Mouse (Mus musculus): Measurements from ENCODE around the gene Rab3d. TPM values are rescaled to one million over a fixed set of nuclear protein-coding genes. Genes with fewer than 3 reads are reported as not detected.

The Rab3d gene
- polyA plus RNA-seq, 1 experiment from 2014 or later, result 9.2 TPM

DNA sequence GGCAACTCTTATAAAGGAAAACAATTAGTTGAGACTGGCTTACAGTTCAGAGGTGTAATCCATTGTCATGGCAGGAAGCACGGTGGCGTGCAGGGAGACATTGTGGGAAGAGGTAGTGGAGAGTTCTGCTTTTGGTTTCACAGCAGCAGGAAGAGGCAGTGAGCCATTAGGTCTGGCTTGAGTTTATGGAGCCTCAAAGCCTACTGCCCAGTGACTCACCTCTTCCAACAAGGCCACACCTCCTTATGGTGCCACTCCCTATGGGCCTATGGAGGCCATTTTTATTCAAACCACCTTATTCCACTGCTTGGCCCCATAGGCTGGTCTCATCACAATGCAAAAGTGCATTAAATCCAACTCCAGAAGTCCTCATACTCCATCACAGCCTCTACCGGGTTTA lies 58.4 kb downstream of the Rab3d start:
- 81% methylated on average over 3 of the region's 3 CpGs for WGBS
- Histone ChIP-seq H3K27me3 (replicated peaks) (no peaks in the 10 kb centered on the region), H3K4me1 (peaks cover 9% of the 10 kb centered on the region; the same call in 1 of the 2 replicates), H3K4me2 (no peak overlapping the region), H3K36me3 (no peaks in the 10 kb centered on the region), H3K9ac (no peak overlapping the region), H3K9me3 (peaks cover 6% of the 10 kb centered on the region; the same call in 1 of the 2 replicates), H3K4me3 (no peak overlapping the region), H3K27ac (replicated peaks) (no peak overlapping the region)
- ATAC-seq (ENCODE audit: extremely low read depth, insufficient number of reproducible peaks, low FRiP score, low TSS enrichment), result no peak

- peaks cover 6% of the 10 kb centered on the region; the same call in 1 of the 2 replicates for H3K9me3 ChIP-seq
- no peak overlapping the region for H3K4me2 ChIP-seq
- H3K27me3 ChIP-seq (replicated peaks), result no peaks in the 10 kb centered on the region
- no peaks in the 10 kb centered on the region for H3K36me3 ChIP-seq
- no peak overlapping the region for H3K9ac ChIP-seq
- 48% methylated on average over 6 of the region's 6 CpGs for WGBS
- H3K27ac ChIP-seq (replicated peaks), result peak overlapping the region; percentile 80
- H3K4me1 ChIP-seq, result peaks cover 9% of the 10 kb centered on the region; the same call in 1 of the 2 replicates
- peak; percentile 59; the same call in 1 of the 2 replicates for ATAC-seq (ENCODE audit: extremely low read depth, insufficient number of reproducible peaks, low FRiP score, low TSS enrichment)
- H3K4me3 ChIP-seq, result no peak overlapping the region
Measured at GRCm38 (mm10) chr9:21858084-21858483, 59.9 kb downstream of the Rab3d start.

DNA sequence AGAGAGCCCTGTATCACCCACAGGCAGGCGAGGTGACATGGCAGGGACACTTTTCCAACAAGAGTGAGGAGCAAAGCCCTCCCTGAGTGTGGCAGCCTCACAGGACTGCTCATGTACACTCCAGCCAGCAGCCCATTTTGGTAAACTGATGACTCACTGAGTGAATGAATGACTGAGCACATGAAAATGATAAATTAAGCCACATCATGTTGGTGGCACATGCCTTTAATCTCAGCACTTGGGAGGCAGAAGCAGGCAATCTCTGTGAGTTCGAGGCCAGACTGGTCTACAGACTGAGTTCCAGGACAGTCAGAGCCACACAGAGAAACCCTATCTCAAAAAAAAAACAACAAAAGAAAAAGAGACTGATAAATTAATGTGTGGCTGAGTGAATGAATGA lies 60.5 kb downstream of the Rab3d start:
- H3K9me3 ChIP-seq, result peaks cover 6% of the 10 kb centered on the region; the same call in 1 of the 2 replicates
- H3K27me3 ChIP-seq (replicated peaks), result no peaks in the 10 kb centered on the region
- H3K9ac ChIP-seq, result no peak overlapping the region
- H3K4me3 ChIP-seq, result no peak overlapping the region
- WGBS, result 47% methylated on average over 2 of the region's 2 CpGs
- no peak overlapping the region for H3K4me2 ChIP-seq
- H3K4me1 ChIP-seq, result peaks cover 13% of the 10 kb centered on the region; the same call in 1 of the 2 replicates
- peak overlapping the region; percentile 80 for H3K27ac ChIP-seq (replicated peaks)
- H3K36me3 ChIP-seq, result no peaks in the 10 kb centered on the region
- no peak for ATAC-seq (ENCODE audit: extremely low read depth, insufficient number of reproducible peaks, low FRiP score, low TSS enrichment)

Other genes with a start within 250 kb of the Rab3d start
- gene Ldlr, start 194.7 kb downstream of the Rab3d start, polyA plus RNA-seq (2015; fragmentation: Nextera tagmentation; extraction: Ambion mirVana), result 18.9 and 20.4 TPM in 2 replicates
- gene Spc24, start 157.9 kb downstream of the Rab3d start, polyA plus RNA-seq (2015; fragmentation: Nextera tagmentation; extraction: Ambion mirVana), result 84.8 and 96.7 TPM in 2 replicates
- 16.0 and 16.9 TPM in 2 replicates for gene Kank2, start 119.4 kb downstream of the Rab3d start, polyA plus RNA-seq (2015; fragmentation: Nextera tagmentation; extraction: Ambion mirVana)
- 1.6 and 2.3 TPM in 2 replicates for gene Angptl8, start 82.7 kb downstream of the Rab3d start, polyA plus RNA-seq (2015; fragmentation: Nextera tagmentation; extraction: Ambion mirVana)
- gene Dock6, start 65.6 kb downstream of the Rab3d start, polyA plus RNA-seq (2015; fragmentation: Nextera tagmentation; extraction: Ambion mirVana), result 48.4 and 50.3 TPM in 2 replicates
- gene Ccdc159, start 9.3 kb upstream of the Rab3d start, polyA plus RNA-seq (2015; fragmentation: Nextera tagmentation; extraction: Ambion mirVana), result 2.6 and 3.2 TPM in 2 replicates
- gene Tmem205, start 9.4 kb upstream of the Rab3d start, polyA plus RNA-seq (2015; fragmentation: Nextera tagmentation; extraction: Ambion mirVana), result 41.5 and 47.8 TPM in 2 replicates
- 5.1 and 5.2 TPM in 2 replicates for gene Plppr2, start 18.8 kb upstream of the Rab3d start, polyA plus RNA-seq (2015; fragmentation: Nextera tagmentation; extraction: Ambion mirVana)
- 5.1 and 5.7 TPM in 2 replicates for gene Swsap1, start 37.6 kb upstream of the Rab3d start, polyA plus RNA-seq (2015; fragmentation: Nextera tagmentation; extraction: Ambion mirVana)
- gene Epor, start 45.3 kb upstream of the Rab3d start, polyA plus RNA-seq (2015; fragmentation: Nextera tagmentation; extraction: Ambion mirVana), result 7.3 and 8.5 TPM in 2 replicates
- 0.68 and 0.71 TPM in 2 replicates for gene Rgl3, start 71.3 kb upstream of the Rab3d start, polyA plus RNA-seq (2015; fragmentation: Nextera tagmentation; extraction: Ambion mirVana)
- 0.22 and 0.36 TPM in 2 replicates for gene Ccdc151, start 84.4 kb upstream of the Rab3d start, polyA plus RNA-seq (2015; fragmentation: Nextera tagmentation; extraction: Ambion mirVana)
- 76.9 and 80.6 TPM in 2 replicates for gene Prkcsh, start 84.6 kb upstream of the Rab3d start, polyA plus RNA-seq (2015; fragmentation: Nextera tagmentation; extraction: Ambion mirVana)
- 0.28 and 0.41 TPM in 2 replicates for gene Elavl3, start 133.8 kb upstream of the Rab3d start, polyA plus RNA-seq (2015; fragmentation: Nextera tagmentation; extraction: Ambion mirVana)
- not detected in 2 replicates for gene Gm49318, start 153.1 kb upstream of the Rab3d start, polyA plus RNA-seq (2015; fragmentation: Nextera tagmentation; extraction: Ambion mirVana)
- gene Zfp653, start 153.2 kb upstream of the Rab3d start, polyA plus RNA-seq (2015; fragmentation: Nextera tagmentation; extraction: Ambion mirVana), result 9.5 TPM in 2 replicates
- 49.5 and 53.7 TPM in 2 replicates for gene Ecsit, start 167.2 kb upstream of the Rab3d start, polyA plus RNA-seq (2015; fragmentation: Nextera tagmentation; extraction: Ambion mirVana)
- gene Cnn1, start 181.0 kb upstream of the Rab3d start, polyA plus RNA-seq (2015; fragmentation: Nextera tagmentation; extraction: Ambion mirVana), result 250 and 292 TPM in 2 replicates
- gene Elof1, start 199.0 kb upstream of the Rab3d start, polyA plus RNA-seq (2015; fragmentation: Nextera tagmentation; extraction: Ambion mirVana), result 106 and 125 TPM in 2 replicates
- gene Acp5, start 217.5 kb upstream of the Rab3d start, polyA plus RNA-seq (2015; fragmentation: Nextera tagmentation; extraction: Ambion mirVana), result 9.0 and 10.9 TPM in 2 replicates
- gene Pigyl, start 238.7 kb upstream of the Rab3d start, polyA plus RNA-seq (2015; fragmentation: Nextera tagmentation; extraction: Ambion mirVana), result 46.0 and 52.0 TPM in 2 replicates